Mouse (Mus musculus) retina, postnatal 1 day (tissue): ENCODE measurements at regions not wholly inside any gene's neighbourhood (a gene's known extent, or its start where the extent isn't known, plus 50 kb on each side); places are given as distances from the start of the nearest gene placed in this dataset.
A peak's percentile ranks its signal among the peaks of the same experiment; 100 is the strongest.
"Not testable (repeated sequence)": the region's sequence is repeated elsewhere in the genome, so short reads cannot be mapped to it uniquely, and the experiment has no call there.

ENCODE experiments used
- DNase-seq: peaks from one replicate; pipeline ENCODE4 v3.0.0-alpha.2; 2012

- DNase-seq: no peak
Observed at GRCm38 (mm10) chr17:49281344-49281743, 146.8 kb upstream of the Mocs1 start.

- DNase-seq: no peak
Observed at GRCm38 (mm10) chr17:49282498-49282897, 145.7 kb upstream of the Mocs1 start.

- DNase-seq: no peak
Observed at GRCm38 (mm10) chr17:49283491-49283890, 144.7 kb upstream of the Mocs1 start.

GRCm38 (mm10) chr17:49291636-49292035 lies 136.5 kb upstream of the Mocs1 start:
- DNase-seq: peak; percentile 13

DNA sequence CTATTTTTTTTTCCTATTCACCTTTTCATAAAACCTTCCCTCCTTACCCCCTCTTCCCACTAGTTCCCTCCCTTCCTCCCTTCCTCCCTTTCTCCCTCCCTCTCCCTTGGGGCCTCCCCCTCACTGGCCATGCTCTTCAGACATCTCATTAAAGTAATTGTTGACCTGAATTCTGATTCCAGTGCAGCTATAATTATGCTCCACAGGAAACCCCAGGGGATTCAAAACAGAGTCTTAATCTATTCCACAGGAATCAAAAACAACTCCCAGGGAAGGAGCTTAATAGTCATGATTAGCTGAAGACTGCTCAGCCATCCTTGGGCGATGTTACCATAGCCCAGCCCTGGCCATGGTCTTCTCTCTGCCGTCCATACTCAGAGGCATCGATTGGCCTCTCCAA lies 123.7 kb upstream of the Mocs1 start:
- DNase-seq: peak; percentile 62

GRCm38 (mm10) chr17:49305116-49305515 lies 123.0 kb upstream of the Mocs1 start:
- DNase-seq: no peak

DNA sequence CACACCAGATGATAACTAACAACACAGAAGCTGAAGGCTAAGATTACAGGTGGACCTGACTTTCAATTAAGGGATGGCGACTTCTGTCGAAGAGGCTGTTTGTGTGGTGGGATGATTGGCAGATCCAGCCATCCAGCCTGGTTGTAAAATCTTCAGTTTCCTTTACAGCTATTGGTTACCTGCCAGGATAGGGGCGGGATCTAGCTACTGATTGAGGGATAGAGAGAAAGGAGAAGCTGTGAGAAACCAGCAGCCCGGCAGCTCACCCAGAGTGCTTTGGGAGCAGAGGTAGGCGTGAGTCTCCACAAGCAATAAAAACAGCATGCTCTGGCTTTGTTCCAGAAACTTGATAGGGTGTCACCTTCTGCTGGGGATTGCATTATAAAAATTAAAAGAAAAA lies 119.1 kb upstream of the Mocs1 start:
- DNase-seq: peak; percentile 78

- DNase-seq: no peak
Observed at GRCm38 (mm10) chr17:49314196-49314595, 114.0 kb upstream of the Mocs1 start.

- peak; percentile 17 for DNase-seq
Observed at GRCm38 (mm10) chr17:49327524-49327923, 100.6 kb upstream of the Mocs1 start.

GRCm38 (mm10) chr17:49335318-49335717 lies 92.8 kb upstream of the Mocs1 start:
- no peak for DNase-seq

DNA sequence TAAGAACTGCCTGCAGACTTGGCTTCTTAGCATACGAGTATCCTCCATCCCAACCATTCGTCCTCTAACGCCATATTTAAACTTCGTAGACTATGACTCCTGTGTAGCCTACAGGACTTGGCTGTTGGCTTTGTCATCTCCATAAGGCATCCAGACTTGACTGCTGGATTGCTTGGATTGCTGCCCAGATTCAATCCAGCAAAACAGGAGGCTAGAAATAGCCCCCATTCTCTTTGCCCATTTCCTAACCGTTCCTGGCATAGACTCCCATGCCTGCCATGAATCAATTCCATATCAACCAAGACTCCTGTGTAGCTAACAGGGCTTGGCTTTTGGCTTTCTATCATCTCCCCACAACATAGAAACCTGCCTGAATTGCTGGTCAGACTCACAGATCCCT lies 90.3 kb upstream of the Mocs1 start:
- no peak for DNase-seq

DNA sequence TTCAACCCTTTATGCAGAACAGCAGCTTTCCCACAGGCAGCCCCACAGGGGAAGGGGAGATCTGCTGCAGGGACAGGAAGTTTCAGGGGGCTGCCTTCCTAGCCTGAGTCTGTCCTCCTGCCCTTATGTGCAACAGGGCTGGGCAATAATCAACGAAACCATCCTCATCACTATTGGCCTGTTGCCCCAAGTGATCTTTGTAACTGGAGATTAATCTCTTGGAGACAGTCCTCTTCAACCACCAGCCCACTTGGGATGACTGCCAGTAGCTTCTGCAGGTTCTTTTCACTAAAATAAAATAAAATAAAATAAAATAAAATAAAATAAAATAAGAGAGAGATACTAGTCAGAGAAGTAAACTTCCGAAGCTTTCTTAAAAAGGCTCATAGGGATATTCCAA lies 85.5 kb upstream of the Mocs1 start:
- no peak for DNase-seq

GRCm38 (mm10) chr17:49346701-49347100 lies 81.5 kb upstream of the Mocs1 start:
- no peak for DNase-seq

GRCm38 (mm10) chr17:49349328-49349727 lies 78.8 kb upstream of the Mocs1 start:
- peak; percentile 10 for DNase-seq

DNA sequence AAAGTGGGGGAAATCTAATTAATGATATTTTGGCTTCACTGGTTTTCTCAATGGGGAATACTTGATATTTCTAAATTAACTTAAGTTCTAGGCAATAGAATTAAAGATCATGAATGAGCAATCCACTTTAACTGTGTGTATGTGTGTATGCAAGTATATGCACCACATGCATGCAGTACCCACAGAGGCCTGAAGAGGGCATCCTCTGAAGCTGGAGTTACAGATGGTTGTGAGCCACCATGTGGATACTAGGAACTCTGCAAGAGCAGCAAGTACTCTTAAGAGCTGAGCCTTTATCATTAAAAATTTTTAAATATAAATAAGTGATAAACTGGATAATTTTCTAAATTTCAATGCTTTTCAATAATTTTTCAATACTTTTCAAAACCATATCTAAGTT lies 69.0 kb upstream of the Mocs1 start:
- DNase-seq: peak; percentile 22

DNA sequence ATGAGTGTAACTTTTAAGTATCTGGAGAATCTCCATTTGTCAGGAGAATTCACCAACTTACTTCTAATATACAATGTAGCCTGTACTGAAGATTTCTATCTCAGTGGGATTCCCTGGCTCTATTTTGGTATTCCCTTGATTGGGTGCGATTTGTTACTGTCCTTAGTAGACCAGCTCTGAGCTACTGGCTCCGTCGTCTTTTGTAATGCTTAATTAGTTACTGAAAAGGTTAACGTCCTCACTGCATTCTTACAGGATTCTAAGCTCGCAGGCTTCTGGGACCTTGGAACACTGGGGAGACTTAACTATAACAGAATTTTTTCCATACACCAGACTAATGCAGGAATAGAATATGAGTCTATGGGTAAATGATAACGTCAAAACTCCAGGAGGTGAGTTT lies 67.9 kb upstream of the Mocs1 start:
- DNase-seq: not testable (repeated sequence)

- DNase-seq: no peak
Observed at GRCm38 (mm10) chr17:49367791-49368190, 60.4 kb upstream of the Mocs1 start.

GRCm38 (mm10) chr17:49368476-49369269 lies 59.5 kb upstream of the Mocs1 start:
- no peak for DNase-seq

DNA sequence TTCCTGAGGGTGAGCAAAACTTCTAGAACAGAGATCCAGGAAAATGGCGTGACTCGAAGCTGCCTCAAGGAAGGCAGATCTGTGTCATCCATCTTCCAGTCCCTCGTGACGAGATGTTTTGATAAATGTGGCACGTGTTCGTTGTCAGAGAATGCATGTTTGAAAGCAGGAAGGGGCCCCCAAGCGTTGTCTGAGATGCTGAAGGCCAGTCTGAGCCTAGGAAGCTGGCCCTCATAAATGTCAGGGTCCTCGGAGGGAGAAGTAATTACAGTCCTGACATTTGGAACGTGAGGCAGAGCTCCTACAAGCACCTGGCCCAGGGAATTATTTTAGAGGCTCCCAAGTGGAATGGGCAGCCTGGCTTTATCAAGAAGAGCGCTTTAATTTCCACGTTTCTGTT lies 50.5 kb upstream of the Mocs1 start:
- DNase-seq: no peak
